Mouse (Mus musculus) liver, adult 2 months (tissue): ENCODE data around the gene Tex33. TPM values are rescaled to one million over a fixed set of nuclear protein-coding genes. Genes with fewer than 3 reads are reported as not detected.

Experiments
- DNase-seq: peaks from one replicate; pipeline ENCODE4 v3.0.0-alpha.2; 2011; ENCODE audit warnings: low read depth, low spot score; ENCODE audit errors: extremely low read depth
- H3K27ac ChIP-seq: fragments of 200-500 bp; replicated peaks from 2 replicates; pipeline ENCODE4 v1.5.1; 2012; ENCODE audit warnings: low read depth, mild to moderate bottlenecking, control low read depth, inconsistent platforms, low read length; ENCODE audit not compliant: insufficient read depth
- H3K27me3 ChIP-seq: fragments of 200-500 bp; 2 replicates; pipeline ENCODE4 v1.6.1; 2012; ENCODE audit warnings: mild to moderate bottlenecking, moderate library complexity, low read length, inconsistent platforms; ENCODE audit not compliant: control insufficient read depth, insufficient read depth
- H3K36me3 ChIP-seq: fragments of 200-500 bp; 2 replicates; pipeline ENCODE4 v1.6.1; 2012; ENCODE audit warnings: low read length, inconsistent platforms; ENCODE audit not compliant: control insufficient read depth, insufficient read depth
- H3K4me1 ChIP-seq: fragments of 200-500 bp; 2 replicates; pipeline ENCODE4 v1.6.1; 2011; ENCODE audit warnings: low read length; ENCODE audit not compliant: control insufficient read depth, insufficient read depth
- H3K4me3 ChIP-seq: fragments of 200-500 bp; 2 replicates; pipeline ENCODE4 v1.5.1; 2011; ENCODE audit warnings: low read depth, mild to moderate bottlenecking, control low read depth, low read length, moderate library complexity; ENCODE audit not compliant: insufficient read depth
- H3K79me2 ChIP-seq: fragments of 200-500 bp; 2 replicates; pipeline ENCODE4 v1.6.1; 2012; ENCODE audit warnings: inconsistent platforms, mild to moderate bottlenecking, low read length, moderate library complexity; ENCODE audit not compliant: control insufficient read depth, insufficient read depth
- H3K9ac ChIP-seq: fragments of 200-500 bp; 2 replicates; pipeline ENCODE4 v1.6.1; 2012; ENCODE audit warnings: low read depth, mild to moderate bottlenecking, control low read depth, inconsistent platforms, low read length
- CTCF ChIP-seq: fragments of 200-500 bp; IDR thresholded peaks from 2 replicates; pipeline ENCODE4 v1.5.1; 2011; ENCODE audit warnings: low read depth, low read length, control low read depth
- POLR2A ChIP-seq: fragments of 200-500 bp; IDR thresholded peaks from 2 replicates; pipeline ENCODE4 v1.6.1; 2011; ENCODE audit warnings: low read length, control low read depth; ENCODE audit not compliant: insufficient read depth; ENCODE audit errors: extremely low read depth
- WGBS: fragments of 180-500 bp; shearing (Covaris S2); methylation state at CpG from one replicate; pipeline ENCODE4 v1.1.7; 2018; 5-methylcytosine and 5-hydroxymethylcytosine counted together
- polyA plus RNA-seq: library from polyadenylated mRNA; depleted of rRNA; stranded (reverse); fragments of >200 nt; gene quantifications from 2 replicates; pipeline ENCODE4 v1.2.3, GENCODE M21; 2012
- total RNA-seq: library from RNA; depleted of rRNA; stranded (reverse); fragments of >200 nt; gene quantifications from 2 replicates; pipeline ENCODE4 v1.2.3, GENCODE M21; 2014

Tex33 gene
- total and polyA plus RNA-seq, 2 experiments = not detected

- H3K27ac ChIP-seq = peak overlapping the region; percentile 3; the same call in 1 of the 2 replicates
- 1% methylated on average over 8 of the region's 8 CpGs for WGBS
- H3K4me1 ChIP-seq = peaks cover 11% of the 10 kb centered on the region
- H3K9ac ChIP-seq = no peak overlapping the region
- no peaks in the 10 kb centered on the region for H3K27me3 ChIP-seq
- TF ChIP-seq POLR2A = no peak
- peak; percentile 81 for TF ChIP-seq CTCF
- no peaks in the 10 kb centered on the region for H3K36me3 ChIP-seq
- H3K79me2 ChIP-seq = no peaks in the 10 kb centered on the region
- H3K4me3 ChIP-seq = no peak overlapping the region
- DNase-seq = peak; percentile 96
Observed at GRCm38 (mm10) chr15:78368926-78369346, 26.8 kb downstream of the Tex33 start.

GRCm38 (mm10) chr15:78367811-78368210 is 27.9 kb downstream of the Tex33 start:
- TF ChIP-seq CTCF (no peak), POLR2A (no peak)
- Histone ChIP-seq H3K4me3 (no peak overlapping the region), H3K36me3 (no peaks in the 10 kb centered on the region), H3K4me1 (peaks cover 11% of the 10 kb centered on the region), H3K9ac (no peak overlapping the region), H3K27ac (no peak overlapping the region), H3K27me3 (no peaks in the 10 kb centered on the region), H3K79me2 (no peaks in the 10 kb centered on the region)
- DNase-seq = no peak
- WGBS = 95% methylated on average over 3 of the region's 3 CpGs

- Histone ChIP-seq H3K27ac (no peak overlapping the region), H3K4me1 (peaks cover 11% of the 10 kb centered on the region), H3K9ac (no peak overlapping the region), H3K4me3 (no peak overlapping the region), H3K36me3 (no peaks in the 10 kb centered on the region), H3K79me2 (no peaks in the 10 kb centered on the region), H3K27me3 (no peaks in the 10 kb centered on the region)
- WGBS = 86% methylated on average over 8 of the region's 8 CpGs
- DNase-seq = no peak
- TF ChIP-seq CTCF (no peak), POLR2A (no peak)
Observed at GRCm38 (mm10) chr15:78366875-78367274, 28.8 kb downstream of the Tex33 start.

GRCm38 (mm10) chr15:78365916-78366315 is 29.8 kb downstream of the Tex33 start:
- Histone ChIP-seq H3K9ac (no peak overlapping the region), H3K4me1 (peaks cover 11% of the 10 kb centered on the region), H3K27me3 (no peaks in the 10 kb centered on the region), H3K79me2 (no peaks in the 10 kb centered on the region), H3K4me3 (no peak overlapping the region), H3K27ac (no peak overlapping the region), H3K36me3 (no peaks in the 10 kb centered on the region)
- WGBS = 58% methylated on average over 2 of the region's 2 CpGs
- no peak for DNase-seq
- TF ChIP-seq CTCF (no peak), POLR2A (no peak)

- H3K79me2 ChIP-seq = no peaks in the 10 kb centered on the region
- TF ChIP-seq CTCF = no peak
- TF ChIP-seq POLR2A = no peak
- no peak for DNase-seq
- H3K9ac ChIP-seq = no peak overlapping the region
- H3K36me3 ChIP-seq = no peaks in the 10 kb centered on the region
- no peaks in the 10 kb centered on the region for H3K27me3 ChIP-seq
- H3K4me1 ChIP-seq = peaks cover 9% of the 10 kb centered on the region
- WGBS = 89% methylated on average over 5 of the region's 5 CpGs
- H3K27ac ChIP-seq = no peak overlapping the region
- no peak overlapping the region for H3K4me3 ChIP-seq
Observed at GRCm38 (mm10) chr15:78355548-78355947, 40.2 kb downstream of the Tex33 start.

- Histone ChIP-seq H3K4me1 (peaks cover 9% of the 10 kb centered on the region), H3K27ac (no peak overlapping the region), H3K4me3 (no peak overlapping the region), H3K79me2 (no peaks in the 10 kb centered on the region), H3K36me3 (no peaks in the 10 kb centered on the region), H3K9ac (no peak overlapping the region), H3K27me3 (no peaks in the 10 kb centered on the region)
- TF ChIP-seq CTCF = peak; percentile 56
- no peak for TF ChIP-seq POLR2A
- DNase-seq = peak; percentile 52
- WGBS = 5% methylated on average over 1 of the region's 1 CpGs
Observed at GRCm38 (mm10) chr15:78354958-78355357, 40.8 kb downstream of the Tex33 start.
